Mouse (Mus musculus): ENCODE data around the gene Tulp2. TPM values are rescaled to one million over a fixed set of nuclear protein-coding genes. Genes with fewer than 3 reads are reported as not detected.

Tulp2 gene
- polyA plus RNA-seq (2016; fragmentation: Nextera tagmentation; extraction: Ambion mirVana): 0.87 TPM in 2 replicates

DNA sequence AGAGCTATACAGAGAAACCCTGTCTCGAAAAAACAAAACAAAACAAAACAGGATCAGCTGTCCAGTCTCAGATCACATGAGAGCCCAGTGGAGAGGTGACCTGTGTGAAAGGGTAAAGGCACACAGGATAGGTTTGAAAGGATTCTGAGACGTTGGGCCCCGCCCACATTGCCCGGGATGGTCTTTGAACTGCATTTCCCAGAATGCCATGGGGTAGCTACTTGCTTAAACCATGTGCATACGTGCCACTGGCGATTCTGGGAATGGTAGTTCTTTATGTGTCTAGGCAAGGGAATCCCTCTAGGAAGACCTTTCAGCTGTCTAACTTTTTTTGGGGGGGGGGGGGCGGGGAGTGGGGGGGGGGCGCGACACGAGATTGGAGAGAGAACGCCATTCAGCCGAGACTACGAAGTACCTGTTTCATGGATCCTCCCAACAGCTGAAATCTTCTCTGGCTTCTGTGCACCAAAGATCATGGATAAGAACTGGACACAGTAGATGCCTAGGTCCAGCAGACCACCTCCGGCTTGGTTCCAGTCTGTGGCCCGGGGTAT lies at the start of gene Tulp2:
Tulp2 (plus strand) TSS at position 504 of the 554 bp plus-strand sequence.
- ATAC-seq (ENCODE audit: insufficient number of reproducible peaks, low FRiP score): peak; percentile 82
- Histone ChIP-seq H3K9me3 (replicated peaks) (no peaks in the 10 kb centered on the region), H3K36me3 (peaks cover 9% of the 10 kb centered on the region; the same call in 1 of the 2 replicates), H3K9ac (no peak within 1 kb of the TSS), H3K4me2 (no peak within 1 kb of the TSS), H3K4me3 (no peak within 1 kb of the TSS), H3K27ac (ENCODE audit: poor library complexity, severe bottlenecking) (no peak within 1 kb of the TSS), H3K4me1 (replicated peaks) (no peaks in the 10 kb centered on the region), H3K27me3 (replicated peaks) (no peaks in the 10 kb centered on the region)
- 45% methylated on average over 15 of the region's 15 CpGs for WGBS

DNA sequence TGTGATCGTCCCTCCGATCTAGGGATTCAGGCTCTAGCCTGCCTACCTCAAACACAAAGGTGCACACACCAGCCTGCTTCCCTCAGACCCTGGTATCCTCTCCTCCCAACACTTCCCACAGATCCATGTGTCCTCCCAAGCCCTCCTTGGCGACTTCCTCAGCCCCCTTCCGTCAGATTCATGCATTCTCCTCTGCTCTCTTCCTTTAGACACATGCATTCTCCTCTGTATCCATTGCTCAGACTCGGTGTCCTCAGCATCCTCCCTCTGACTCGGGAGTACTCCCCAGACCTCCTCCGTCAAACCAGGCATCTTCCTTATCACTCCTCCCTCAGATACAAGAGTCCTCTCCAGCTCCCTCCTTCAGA lies 47.9 kb upstream of the Tulp2 start:
- H3K36me3 ChIP-seq: peaks cover 44% of the 10 kb centered on the region
- no peaks in the 10 kb centered on the region for H3K9me3 ChIP-seq (replicated peaks)
- H3K27me3 ChIP-seq (replicated peaks): no peaks in the 10 kb centered on the region
- peak overlapping the region; percentile 99 for H3K4me2 ChIP-seq
- 1% methylated on average over 7 of the region's 7 CpGs for WGBS
- no peak for ATAC-seq (ENCODE audit: insufficient number of reproducible peaks, low FRiP score)
- peak overlapping the region; percentile 93 for H3K27ac ChIP-seq (ENCODE audit: poor library complexity, severe bottlenecking)
- H3K9ac ChIP-seq: peak overlapping the region; percentile 94
- H3K4me3 ChIP-seq: peak overlapping the region; percentile 91
- H3K4me1 ChIP-seq (replicated peaks): peaks cover 45% of the 10 kb centered on the region

- Histone ChIP-seq H3K9me3 (replicated peaks) (no peaks in the 10 kb centered on the region), H3K4me2 (peak within 1 kb of the TSS; percentile 99), H3K4me3 (peak within 1 kb of the TSS; percentile 91), H3K4me1 (replicated peaks) (peaks cover 45% of the 10 kb centered on the region), H3K27me3 (replicated peaks) (no peaks in the 10 kb centered on the region), H3K9ac (peak within 1 kb of the TSS; percentile 94), H3K36me3 (peaks cover 41% of the 10 kb centered on the region), H3K27ac (ENCODE audit: poor library complexity, severe bottlenecking) (peak within 1 kb of the TSS; percentile 93)
- under 1% methylated on average over 45 of the region's 45 CpGs for WGBS
- ATAC-seq (ENCODE audit: insufficient number of reproducible peaks, low FRiP score): peak; percentile 96
Observed at GRCm38 (mm10) chr7:45434203-45435015, 47.3 kb upstream of the Tulp2 start, which contains the start of gene Gys1. TSS of gene Gys1 (plus strand) at chr7:45434844.

GRCm38 (mm10) chr7:45435038-45435437 lies 46.6 kb upstream of the Tulp2 start:
- Histone ChIP-seq H3K4me2 (peak overlapping the region; percentile 99), H3K4me3 (peak overlapping the region; percentile 91), H3K4me1 (replicated peaks) (peaks cover 45% of the 10 kb centered on the region), H3K36me3 (peaks cover 41% of the 10 kb centered on the region), H3K9me3 (replicated peaks) (no peaks in the 10 kb centered on the region), H3K27me3 (replicated peaks) (no peaks in the 10 kb centered on the region), H3K27ac (ENCODE audit: poor library complexity, severe bottlenecking) (peak overlapping the region; percentile 70), H3K9ac (peak overlapping the region; percentile 86)
- 2% methylated on average over 16 of the region's 16 CpGs for WGBS
- peak; percentile 15 for ATAC-seq (ENCODE audit: insufficient number of reproducible peaks, low FRiP score)

DNA sequence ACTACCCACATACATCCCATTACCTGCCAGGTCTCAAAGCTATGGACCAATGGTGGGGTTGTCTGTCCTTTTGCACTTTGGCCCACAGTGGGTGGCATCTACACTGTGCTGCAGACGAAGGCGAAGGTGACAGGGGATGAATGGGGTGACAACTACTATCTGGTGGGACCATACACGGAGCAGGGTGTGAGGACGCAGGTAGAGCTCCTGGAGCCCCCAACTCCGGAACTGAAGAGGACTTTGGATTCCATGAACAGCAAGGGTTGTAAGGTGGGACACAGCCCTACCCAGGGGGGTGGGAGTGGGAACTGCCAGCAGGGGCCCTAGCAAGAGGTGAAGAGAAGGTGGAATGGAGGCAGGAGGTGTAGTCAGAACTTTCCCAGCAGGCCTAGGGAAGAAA lies 45.2 kb upstream of the Tulp2 start:
- Histone ChIP-seq H3K27me3 (replicated peaks) (no peaks in the 10 kb centered on the region), H3K4me1 (replicated peaks) (peaks cover 41% of the 10 kb centered on the region), H3K27ac (ENCODE audit: poor library complexity, severe bottlenecking) (no peak overlapping the region), H3K4me3 (no peak overlapping the region; the same call in 1 of the 2 replicates), H3K4me2 (peak overlapping the region; percentile 99), H3K36me3 (peaks cover 43% of the 10 kb centered on the region), H3K9me3 (replicated peaks) (no peaks in the 10 kb centered on the region), H3K9ac (peak overlapping the region; percentile 42; the same call in 1 of the 2 replicates)
- ATAC-seq (ENCODE audit: insufficient number of reproducible peaks, low FRiP score): no peak
- 78% methylated on average over 5 of the region's 5 CpGs for WGBS

DNA sequence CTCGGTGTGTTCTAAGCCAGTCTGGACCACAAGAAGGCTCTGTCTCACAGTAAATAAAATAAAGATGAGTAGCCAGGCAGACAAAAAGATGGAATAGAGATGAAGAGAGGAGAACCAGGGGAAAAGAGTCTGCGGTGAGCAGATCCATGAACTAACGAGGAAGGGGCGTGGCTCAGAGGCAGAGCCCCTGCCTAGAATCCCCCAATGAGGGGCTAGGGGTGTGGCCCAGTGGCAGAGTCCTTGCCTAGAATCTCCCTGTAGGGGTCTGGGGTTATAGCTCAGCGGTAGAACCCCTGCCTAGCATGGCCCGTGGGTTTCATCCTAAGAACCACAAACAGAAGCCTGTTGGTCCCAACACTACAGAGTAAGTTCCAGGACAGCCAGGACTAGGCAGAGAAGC lies 44.6 kb upstream of the Tulp2 start:
- Histone ChIP-seq H3K36me3 (peaks cover 41% of the 10 kb centered on the region), H3K27ac (ENCODE audit: poor library complexity, severe bottlenecking) (no peak overlapping the region), H3K27me3 (replicated peaks) (no peaks in the 10 kb centered on the region), H3K4me3 (no peak overlapping the region), H3K9me3 (replicated peaks) (no peaks in the 10 kb centered on the region), H3K4me1 (replicated peaks) (peaks cover 41% of the 10 kb centered on the region), H3K9ac (0 out of 2 replicates have a peak overlapping the region, but pooled peaks have one; percentile 36), H3K4me2 (peak overlapping the region; percentile 99)
- no peak for ATAC-seq (ENCODE audit: insufficient number of reproducible peaks, low FRiP score)
- WGBS: 36% methylated on average over 6 of the region's 6 CpGs

- ATAC-seq (ENCODE audit: insufficient number of reproducible peaks, low FRiP score): no peak
- no peaks in the 10 kb centered on the region for H3K27me3 ChIP-seq (replicated peaks)
- H3K9me3 ChIP-seq (replicated peaks): no peaks in the 10 kb centered on the region
- H3K27ac ChIP-seq (ENCODE audit: poor library complexity, severe bottlenecking): no peak within 1 kb of the TSS
- H3K9ac ChIP-seq: 0 out of 2 replicates have a peak within 1 kb of the TSS, but pooled peaks have one; percentile 36
- peak within 1 kb of the TSS; percentile 99 for H3K4me2 ChIP-seq
- 0 out of 2 replicates have a peak within 1 kb of the TSS, but pooled peaks have one; percentile 1 for H3K4me3 ChIP-seq
- WGBS: 28% methylated on average over 19 of the region's 19 CpGs
- peaks cover 40% of the 10 kb centered on the region for H3K4me1 ChIP-seq (replicated peaks)
- peaks cover 41% of the 10 kb centered on the region for H3K36me3 ChIP-seq
Observed at GRCm38 (mm10) chr7:45437521-45438276, 44.0 kb upstream of the Tulp2 start, which contains the start of gene Ruvbl2. TSS of gene Ruvbl2 (minus strand) at chr7:45438096.

DNA sequence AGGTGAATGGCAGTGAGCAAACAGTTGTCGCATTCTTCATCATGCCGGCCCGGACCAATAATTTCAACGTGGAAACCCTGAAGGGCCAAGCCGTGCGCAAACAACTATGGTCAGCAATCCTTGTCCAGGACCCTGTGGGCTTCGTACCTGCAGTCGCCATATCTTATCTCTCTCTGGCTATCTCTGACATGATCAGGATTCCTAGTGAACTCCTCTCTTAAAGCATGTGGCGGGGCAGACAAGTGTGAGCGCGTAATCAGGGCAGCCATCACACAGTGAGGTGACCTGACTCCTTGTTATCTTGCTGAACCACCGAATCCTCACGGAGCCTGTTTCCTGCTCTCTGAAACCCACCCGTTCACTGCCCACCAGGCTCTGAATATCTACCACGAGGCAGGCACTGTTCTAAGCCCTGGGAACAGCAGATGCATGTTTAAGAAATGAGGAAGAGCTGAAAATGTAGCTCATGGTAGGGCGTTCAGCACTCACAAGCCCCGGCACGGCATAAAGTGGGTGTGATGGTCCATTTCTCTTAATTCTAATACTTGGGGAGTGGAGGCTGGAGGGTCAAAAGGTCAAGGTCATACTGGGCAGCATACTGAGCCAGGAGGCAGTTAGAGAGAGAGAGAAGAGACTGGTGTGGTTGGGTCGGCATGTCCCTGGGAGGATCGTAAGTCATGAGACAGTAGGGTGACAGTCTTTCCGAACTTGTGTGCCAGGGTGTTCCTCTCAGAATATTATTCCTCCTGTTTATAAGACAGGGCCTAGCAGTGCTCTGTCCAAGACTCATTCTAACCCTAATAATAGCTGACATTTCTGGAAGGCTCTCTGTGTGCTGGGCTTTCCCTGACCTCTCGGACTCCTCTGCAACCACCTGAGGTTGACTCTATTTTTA lies 37.9 kb upstream of the Tulp2 start:
- WGBS: 68% methylated on average over 22 of the region's 22 CpGs
- no peaks in the 10 kb centered on the region for H3K9me3 ChIP-seq (replicated peaks)
- H3K27ac ChIP-seq (ENCODE audit: poor library complexity, severe bottlenecking): no peak overlapping the region
- no peak overlapping the region for H3K4me3 ChIP-seq
- no peak overlapping the region for H3K9ac ChIP-seq
- no peaks in the 10 kb centered on the region for H3K27me3 ChIP-seq (replicated peaks)
- H3K36me3 ChIP-seq: peaks cover 82% of the 10 kb centered on the region
- peaks cover 15% of the 10 kb centered on the region for H3K4me1 ChIP-seq (replicated peaks)
- H3K4me2 ChIP-seq: no peak overlapping the region
- ATAC-seq (ENCODE audit: insufficient number of reproducible peaks, low FRiP score): no peak

DNA sequence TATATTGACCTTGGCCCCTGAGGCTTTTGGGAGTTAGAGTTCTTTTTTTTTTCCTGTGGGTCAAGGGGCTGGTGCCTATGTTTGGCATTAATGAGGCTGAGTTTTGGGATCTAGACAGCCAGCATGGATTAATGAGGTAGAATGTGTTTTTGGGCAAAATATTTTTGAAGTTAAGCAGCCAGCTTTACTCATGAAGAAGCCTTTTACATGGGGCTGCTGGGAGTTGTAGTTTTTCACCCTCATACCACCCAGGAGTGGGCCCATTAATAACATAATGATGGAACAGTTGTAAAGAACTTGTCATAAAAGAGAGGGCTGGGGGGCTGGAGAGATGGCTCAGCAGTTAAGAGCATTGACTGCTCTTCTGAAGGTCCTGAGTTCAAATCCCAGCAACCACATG lies 35.1 kb upstream of the Tulp2 start:
- H3K4me2 ChIP-seq: no peak overlapping the region
- no peak overlapping the region for H3K4me3 ChIP-seq
- ATAC-seq (ENCODE audit: insufficient number of reproducible peaks, low FRiP score): no peak
- H3K27me3 ChIP-seq (replicated peaks): no peaks in the 10 kb centered on the region
- peaks cover 15% of the 10 kb centered on the region for H3K4me1 ChIP-seq (replicated peaks)
- H3K27ac ChIP-seq (ENCODE audit: poor library complexity, severe bottlenecking): no peak overlapping the region
- H3K36me3 ChIP-seq: peaks cover 74% of the 10 kb centered on the region
- no peak overlapping the region for H3K9ac ChIP-seq
- H3K9me3 ChIP-seq (replicated peaks): no peaks in the 10 kb centered on the region

DNA sequence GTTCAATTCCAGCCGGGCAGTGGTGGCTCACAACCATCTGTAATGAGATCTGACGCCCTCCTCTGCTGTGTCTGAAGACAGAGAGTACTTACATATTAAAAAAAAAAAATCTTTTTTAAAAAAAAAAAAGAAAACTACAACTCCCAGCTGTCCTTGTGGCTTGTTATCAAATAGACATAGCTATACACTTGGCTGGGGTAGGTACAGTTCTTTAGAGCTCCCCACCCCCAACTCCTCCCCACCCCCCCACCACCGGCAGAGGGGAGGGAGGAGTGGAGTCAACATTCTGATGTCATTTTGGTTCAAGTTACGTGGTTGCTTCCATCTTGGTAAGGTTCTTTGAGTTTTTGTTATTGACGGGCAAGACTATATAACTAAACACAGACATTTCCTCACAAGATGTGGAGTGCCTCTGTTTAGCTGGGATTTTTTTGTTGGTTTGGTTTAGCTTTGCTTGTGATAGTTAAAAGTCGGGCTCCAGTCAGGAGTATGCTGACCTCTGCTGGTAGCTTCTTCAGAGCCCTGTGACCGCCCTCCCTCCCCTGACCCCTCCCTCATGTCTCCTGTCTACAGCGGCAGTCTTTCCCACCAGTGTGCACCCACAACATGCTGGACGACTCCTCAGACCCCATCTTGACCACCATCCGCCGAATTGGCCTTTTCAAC lies 34.2 kb upstream of the Tulp2 start:
- H3K27ac ChIP-seq (ENCODE audit: poor library complexity, severe bottlenecking): peak overlapping the region; percentile 30; the same call in 1 of the 2 replicates
- H3K36me3 ChIP-seq: peaks cover 78% of the 10 kb centered on the region
- no peaks in the 10 kb centered on the region for H3K27me3 ChIP-seq (replicated peaks)
- WGBS: 31% methylated on average over 11 of the region's 11 CpGs
- ATAC-seq (ENCODE audit: insufficient number of reproducible peaks, low FRiP score): peak; percentile 63; the same call in 1 of the 2 replicates
- H3K4me1 ChIP-seq (replicated peaks): peaks cover 15% of the 10 kb centered on the region
- H3K4me3 ChIP-seq: 0 out of 2 replicates have a peak overlapping the region, but pooled peaks have one; percentile 9
- no peaks in the 10 kb centered on the region for H3K9me3 ChIP-seq (replicated peaks)
- H3K9ac ChIP-seq: peak overlapping the region; percentile 39; the same call in 1 of the 2 replicates
- peak overlapping the region; percentile 45 for H3K4me2 ChIP-seq

Data from heart, embryonic 12.5 days (tissue).